Mouse (Mus musculus) limb, embryonic 15.5 days (tissue): ENCODE measurements around the gene Rnps1. TPM values are rescaled to one million over a fixed set of nuclear protein-coding genes. Genes with fewer than 3 reads are reported as not detected.
A peak's percentile ranks its signal among the peaks of the same experiment; 100 is the strongest.

Experiments used
- ATAC-seq: fragments of 200-750 bp; cut with Nextera tagmentation; 2 replicates; pipeline ENCODE4 v1.8.0; 2017; ENCODE audit warnings: low read depth, moderate TSS enrichment; ENCODE audit not compliant: insufficient number of reproducible peaks, low FRiP score, low TSS enrichment
- H3K27ac ChIP-seq: fragments of 300-500 bp; sonication (generic); 2 replicates; pipeline ENCODE4 v1.5.1; 2015; ENCODE audit warnings: moderate library complexity, mild to moderate bottlenecking, inconsistent platforms
- H3K27me3 ChIP-seq: fragments of 300-500 bp; sonication (generic); 2 replicates; pipeline ENCODE4 v1.6.1; 2015; ENCODE audit warnings: inconsistent platforms
- H3K36me3 ChIP-seq: fragments of 300-500 bp; sonication (generic); 2 replicates; pipeline ENCODE4 v1.6.1; 2015; ENCODE audit warnings: inconsistent platforms
- H3K4me1 ChIP-seq: fragments of 300-500 bp; sonication (generic); 2 replicates; pipeline ENCODE4 v1.6.1; 2015; ENCODE audit warnings: inconsistent platforms
- H3K4me2 ChIP-seq: fragments of 300-500 bp; sonication (generic); 2 replicates; pipeline ENCODE4 v1.6.1; 2015; ENCODE audit warnings: mild to moderate bottlenecking, inconsistent platforms
- H3K4me3 ChIP-seq: fragments of 300-500 bp; sonication (generic); 2 replicates; pipeline ENCODE4 v1.5.1; 2015; ENCODE audit warnings: mild to moderate bottlenecking, inconsistent platforms
- H3K9ac ChIP-seq: fragments of 300-500 bp; sonication (generic); 2 replicates; pipeline ENCODE4 v1.6.1; 2015; ENCODE audit warnings: inconsistent platforms
- H3K9me3 ChIP-seq: fragments of 300-500 bp; sonication (generic); 2 replicates; pipeline ENCODE4 v1.6.1; 2016; ENCODE audit warnings: inconsistent platforms
- WGBS: fragments of 180-500 bp; shearing (Covaris S2); methylation state at CpG from one replicate; pipeline ENCODE4 v1.1.7; 2015; 5-methylcytosine and 5-hydroxymethylcytosine counted together
- polyA plus RNA-seq: library from polyadenylated mRNA; unstranded; fragments of >200 nt; fragmentation: Nextera tagmentation; extraction: Ambion mirVana; gene quantifications from 2 replicates; pipeline ENCODE4 v1.2.1, GENCODE M21; 2015

The Rnps1 gene
- polyA plus RNA-seq, 1 experiment from 2014 or later = 244 TPM

- peaks cover 42% of the 10 kb centered on the region for H3K36me3 ChIP-seq
Observed at GRCm38 (mm10) chr17:24474557-24474956, 60.2 kb downstream of the Rnps1 start.

More at GRCm38 (mm10) chr17:24474557-24474956, 60.2 kb downstream of the Rnps1 start:
- ATAC-seq = no peak
- Histone ChIP-seq H3K27ac (peak overlapping the region; percentile 30; the same call in 1 of the 2 replicates), H3K27me3 (no peaks in the 10 kb centered on the region), H3K4me1 (peaks cover 48% of the 10 kb centered on the region), H3K9me3 (no peaks in the 10 kb centered on the region), H3K9ac (no peak overlapping the region), H3K4me2 (no peak overlapping the region), H3K4me3 (no peak overlapping the region)
- WGBS = 80% methylated on average over 5 of the region's 5 CpGs

Other genes with a start within 250 kb of the Rnps1 start
- gene Atp6v0c, start 244.9 kb upstream of the Rnps1 start, polyA plus RNA-seq = 488 and 521 TPM in 2 replicates
- gene Tbc1d24, start 209.0 kb upstream of the Rnps1 start, polyA plus RNA-seq = 7.3 and 7.4 TPM in 2 replicates
- 8.8 and 13.8 TPM in 2 replicates for gene Ntn3, start 205.0 kb upstream of the Rnps1 start, polyA plus RNA-seq
- 10.3 and 11.4 TPM in 2 replicates for gene Tedc2, start 193.7 kb upstream of the Rnps1 start, polyA plus RNA-seq
- gene Ccnf, start 163.1 kb upstream of the Rnps1 start, polyA plus RNA-seq = 45.0 and 47.9 TPM in 2 replicates
- gene Abca17, start 63.5 kb upstream of the Rnps1 start, polyA plus RNA-seq = 0.26 TPM in 1 of 2 replicates, not detected in the other
- gene Abca3, start 62.6 kb upstream of the Rnps1 start, polyA plus RNA-seq = 8.0 and 9.3 TPM in 2 replicates
- 68.2 and 69.0 TPM in 2 replicates for gene Eci1, start 12.1 kb downstream of the Rnps1 start, polyA plus RNA-seq
- 13.3 and 16.6 TPM in 2 replicates for gene Dnase1l2, start 28.5 kb downstream of the Rnps1 start, polyA plus RNA-seq
- 36.3 and 37.5 TPM in 2 replicates for gene E4f1, start 55.7 kb downstream of the Rnps1 start, polyA plus RNA-seq
- gene Pgp, start 55.8 kb downstream of the Rnps1 start, polyA plus RNA-seq = 47.9 and 51.1 TPM in 2 replicates
- not detected in 2 replicates for gene Bricd5, start 59.3 kb downstream of the Rnps1 start, polyA plus RNA-seq
- gene Mlst8, start 64.5 kb downstream of the Rnps1 start, polyA plus RNA-seq = 26.2 and 30.5 TPM in 2 replicates
- gene Caskin1, start 74.0 kb downstream of the Rnps1 start, polyA plus RNA-seq = 2.8 and 3.0 TPM in 2 replicates
- gene Traf7, start 113.4 kb downstream of the Rnps1 start, polyA plus RNA-seq = 89.8 and 104 TPM in 2 replicates
- 3.0 and 3.8 TPM in 2 replicates for gene Rab26, start 119.6 kb downstream of the Rnps1 start, polyA plus RNA-seq
- 32.1 and 37.9 TPM in 2 replicates for gene Pkd1, start 135.3 kb downstream of the Rnps1 start, polyA plus RNA-seq
- gene Tsc2, start 218.1 kb downstream of the Rnps1 start, polyA plus RNA-seq = 49.9 and 54.0 TPM in 2 replicates
- gene Nthl1, start 218.1 kb downstream of the Rnps1 start, polyA plus RNA-seq = 20.9 and 21.3 TPM in 2 replicates
- 56.5 and 57.7 TPM in 2 replicates for gene Slc9a3r2, start 235.8 kb downstream of the Rnps1 start, polyA plus RNA-seq
- gene Npw, start 243.9 kb downstream of the Rnps1 start, polyA plus RNA-seq = not detected in 2 replicates